Mouse (Mus musculus) heart, postnatal 4 days (tissue): Measurements from ENCODE around the gene Dll3. TPM values are rescaled to one million over a fixed set of nuclear protein-coding genes. Genes with fewer than 3 reads are reported as not detected.
"Not testable (repeated sequence)": the region's sequence is repeated elsewhere in the genome, so short reads cannot be mapped to it uniquely, and the experiment has no call there.

Experiments
- DNase-seq: peaks from one replicate; pipeline ENCODE4 v3.0.0; 2021
- total RNA-seq, 2 experiments: library from RNA; stranded (reverse); gene quantifications; 2 replicates each; pipeline ENCODE4 v1.2.3; 2021

Gene Dll3
- total RNA-seq, 2 experiments from 2014 or later = not detected

DNA sequence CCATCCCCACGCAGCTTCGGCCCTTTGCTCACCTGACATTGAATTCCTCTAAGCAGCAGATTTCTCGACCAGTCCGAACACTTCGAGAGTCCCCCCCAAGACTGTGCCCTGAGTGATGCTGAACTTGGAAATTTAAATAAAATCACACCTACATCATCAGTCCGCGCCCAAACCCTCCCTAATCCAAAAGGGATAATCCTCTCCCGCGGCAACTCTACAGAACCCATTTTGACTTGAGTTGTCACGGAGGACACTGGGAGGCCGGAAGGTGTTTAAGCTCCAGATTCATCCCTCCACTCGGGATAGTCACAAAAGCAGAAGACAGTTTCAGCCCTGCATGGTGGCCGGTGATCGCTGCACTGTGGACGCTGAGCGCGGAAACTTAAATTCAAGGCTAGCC lies 50.1 kb downstream of the Dll3 start:
- DNase-seq = no peak

DNA sequence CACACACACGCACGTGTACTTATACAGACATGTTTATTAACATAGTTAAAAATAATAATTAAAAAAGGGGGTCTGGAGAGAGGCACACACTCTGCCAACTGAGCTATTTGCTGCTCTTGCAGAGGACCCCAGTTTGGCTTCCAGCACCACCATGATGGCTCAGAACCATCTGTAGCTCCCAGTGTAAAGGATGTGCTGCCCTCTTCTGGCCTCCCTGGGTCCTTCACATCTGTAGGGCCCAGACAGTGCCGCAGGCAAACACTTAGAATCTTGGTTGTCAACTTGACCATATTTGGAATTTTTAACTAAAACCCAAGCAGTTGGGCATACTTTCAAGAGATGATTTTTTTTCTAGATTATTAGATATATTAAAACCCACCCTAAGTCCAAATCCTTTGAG lies 53.1 kb downstream of the Dll3 start:
- no peak for DNase-seq

DNA sequence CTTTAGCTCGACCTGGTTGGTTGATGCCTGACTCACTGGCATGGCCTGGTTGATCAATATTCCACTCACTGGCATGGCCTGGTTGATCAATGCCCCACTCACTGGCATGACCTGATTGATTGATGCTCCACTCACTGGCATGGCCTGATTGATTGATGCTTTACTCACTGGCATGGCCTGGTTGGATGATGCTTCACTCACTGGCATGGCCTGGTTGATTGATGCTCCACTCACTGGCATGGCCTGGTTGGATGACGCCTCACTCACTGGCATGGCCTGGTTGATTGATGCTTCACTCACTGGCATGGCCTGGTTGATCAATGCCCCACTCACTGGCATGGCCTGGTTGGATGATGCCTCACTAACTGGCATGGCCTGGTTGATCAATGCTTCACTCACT lies 58.1 kb downstream of the Dll3 start:
- not testable (repeated sequence) for DNase-seq

Other genes with a start within 250 kb of the Dll3 start
- under 1 TPM; 0.02 to 0.12 TPM for gene Fcgbp, start 231.0 kb downstream of the Dll3 start, total RNA-seq
- gene 9530053A07Rik, start 172.8 kb downstream of the Dll3 start, total RNA-seq = not detected
- gene Fbl, start 132.5 kb downstream of the Dll3 start, total RNA-seq = 10 to 100 TPM; 67.2 to 68.2 TPM
- 10 to 100 TPM; 22.9 to 24.4 TPM for gene Dyrk1b, start 122.8 kb downstream of the Dll3 start, total RNA-seq
- gene Eid2, start 34.4 kb downstream of the Dll3 start, total RNA-seq = 10 to 100 TPM; 13.7 to 19.7 TPM
- gene Eid2b, start 24.5 kb downstream of the Dll3 start, total RNA-seq = 10 to 100 TPM in 1 of 2 experiments, 1 to 10 TPM in 1; 8.5 to 10.9 TPM
- gene Selenov, start 11.1 kb downstream of the Dll3 start, total RNA-seq = not detected
- 10 to 100 TPM; 68.6 to 76.6 TPM for gene Timm50, start 9.8 kb upstream of the Dll3 start, total RNA-seq
- 10 to 100 TPM; 58.7 to 62.7 TPM for gene Supt5, start 36.5 kb upstream of the Dll3 start, total RNA-seq
- 1,000 to 10,000 TPM in 1 of 2 experiments, 100 to 1,000 TPM in 1; 972 to 1,025 TPM for gene Rps16, start 48.4 kb upstream of the Dll3 start, total RNA-seq
- 10 to 100 TPM; 42.1 to 42.9 TPM for gene Plekhg2, start 70.4 kb upstream of the Dll3 start, total RNA-seq
- gene Zfp36, start 78.0 kb upstream of the Dll3 start, total RNA-seq = 10 to 100 TPM; 12.7 to 12.9 TPM
- 10 to 100 TPM; 22.9 to 24.5 TPM for gene Med29, start 90.5 kb upstream of the Dll3 start, total RNA-seq
- gene Paf1, start 90.7 kb upstream of the Dll3 start, total RNA-seq = 10 to 100 TPM; 50.1 to 53.5 TPM
- 1 to 10 TPM; 7.1 to 7.5 TPM for gene Gmfg, start 135.2 kb upstream of the Dll3 start, total RNA-seq
- 1 to 10 TPM; 2.5 to 3.3 TPM for gene Lrfn1, start 149.7 kb upstream of the Dll3 start, total RNA-seq
- not detected for gene Ifnl2, start 208.2 kb upstream of the Dll3 start, total RNA-seq
- gene Ifnl3, start 220.6 kb upstream of the Dll3 start, total RNA-seq = not detected
- not detected for gene Sycn, start 238.6 kb upstream of the Dll3 start, total RNA-seq
- gene Nccrp1, start 245.0 kb upstream of the Dll3 start, total RNA-seq = not detected